Mouse (Mus musculus) CD4-positive, CD25-positive, alpha-beta regulatory T cell, adult 4 months (primary cell): ENCODE measurements around the gene Ces5a. TPM values are rescaled to one million over a fixed set of nuclear protein-coding genes. Genes with fewer than 3 reads are reported as not detected.

Experiments used
- polyA plus RNA-seq, 2 experiments: library from polyadenylated mRNA; unstranded; fragments of 100-300 nt; shearing (Covaris generic); gene quantifications; one replicate each; pipeline ENCODE4 v1.2.1; 2017

Ces5a gene
- polyA plus RNA-seq, 2 experiments from 2014 or later, result not detected

Other genes starting within 250 kb of the Ces5a start
- not detected for gene Ces1g, start 198.5 kb downstream of the Ces5a start, polyA plus RNA-seq
- not detected for gene Ces1h, start 156.1 kb downstream of the Ces5a start, polyA plus RNA-seq